Mouse (Mus musculus): ENCODE results near the gene Ppp1r12a.

The Ppp1r12a gene

GRCm38 (mm10) chr10:108333642-108334041 is 171.6 kb downstream of the Ppp1r12a start:
- no peak for DNase-seq (ENCODE audit: low read depth, low spot score)

Measured in embryo, embryonic 11.5 days (tissue).